Mouse (Mus musculus): Measurements from ENCODE around the gene Igsf21. TPM values are rescaled to one million over a fixed set of nuclear protein-coding genes. Genes with fewer than 3 reads are reported as not detected.

The Igsf21 gene
- polyA plus RNA-seq, 1 experiment from 2014 or later, result 0.68 TPM

DNA sequence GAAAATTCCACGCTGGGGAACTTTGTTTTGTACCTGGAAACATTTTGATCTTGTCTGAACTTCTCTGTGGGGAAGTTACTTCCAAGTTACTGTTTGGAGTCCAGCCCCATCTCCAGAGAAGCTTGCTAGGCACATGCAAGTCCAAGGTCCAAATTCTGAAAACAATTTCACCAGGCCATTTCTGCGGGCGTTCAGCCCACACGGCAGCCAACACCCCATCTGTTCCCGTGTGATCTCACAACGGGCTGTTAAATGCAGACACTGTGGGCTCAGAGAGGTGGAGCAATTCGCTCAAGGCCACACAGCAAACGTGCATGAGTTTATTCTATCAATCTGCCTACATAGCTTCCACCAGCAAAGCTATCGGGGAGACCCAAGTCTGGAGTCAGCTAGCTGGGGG, 21.4 kb downstream of the Igsf21 start:
- peaks cover 69% of the 10 kb centered on the region for H3K27me3 ChIP-seq (ENCODE audit: insufficient read depth, poor library complexity, severe bottlenecking)
- no peak overlapping the region for H3K4me3 ChIP-seq
- DNase-seq (ENCODE audit: low spot score), result no peak
- 0 out of 2 replicates have a peak, but pooled peaks cover 8% of the 10 kb centered on the region for H3K4me1 ChIP-seq
- 72% methylated on average over 9 of the region's 9 CpGs for WGBS
- H3K9me3 ChIP-seq, result no peaks in the 10 kb centered on the region
- H3K36me3 ChIP-seq, result no peaks in the 10 kb centered on the region
- no peak overlapping the region for H3K27ac ChIP-seq

DNA sequence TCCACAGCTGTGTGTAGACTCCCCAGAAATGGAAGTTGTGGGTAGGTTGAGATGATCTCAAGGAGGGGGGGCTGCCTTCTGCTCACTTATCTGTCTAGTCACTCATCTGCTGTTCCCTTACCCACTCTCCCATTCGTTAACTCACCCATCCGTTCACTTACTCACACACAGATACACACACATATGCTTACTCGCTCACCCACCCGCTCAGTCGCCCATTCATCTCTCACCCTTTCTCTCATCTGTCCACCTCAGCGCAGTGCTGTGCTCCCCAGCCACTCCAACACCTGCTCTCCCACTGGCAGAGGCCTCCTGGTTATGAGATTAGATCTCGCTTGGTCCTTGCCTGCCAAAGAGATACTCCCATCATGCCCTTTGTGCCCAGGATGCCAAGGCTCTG, 22.1 kb downstream of the Igsf21 start:
- 0 out of 2 replicates have a peak, but pooled peaks cover 8% of the 10 kb centered on the region for H3K4me1 ChIP-seq
- no peak overlapping the region for H3K4me3 ChIP-seq
- no peaks in the 10 kb centered on the region for H3K9me3 ChIP-seq
- no peaks in the 10 kb centered on the region for H3K36me3 ChIP-seq
- DNase-seq (ENCODE audit: low spot score), result no peak
- no peak overlapping the region for H3K27ac ChIP-seq
- peaks cover 75% of the 10 kb centered on the region for H3K27me3 ChIP-seq (ENCODE audit: insufficient read depth, poor library complexity, severe bottlenecking)
- WGBS, result 70% methylated on average over 7 of the region's 7 CpGs

DNA sequence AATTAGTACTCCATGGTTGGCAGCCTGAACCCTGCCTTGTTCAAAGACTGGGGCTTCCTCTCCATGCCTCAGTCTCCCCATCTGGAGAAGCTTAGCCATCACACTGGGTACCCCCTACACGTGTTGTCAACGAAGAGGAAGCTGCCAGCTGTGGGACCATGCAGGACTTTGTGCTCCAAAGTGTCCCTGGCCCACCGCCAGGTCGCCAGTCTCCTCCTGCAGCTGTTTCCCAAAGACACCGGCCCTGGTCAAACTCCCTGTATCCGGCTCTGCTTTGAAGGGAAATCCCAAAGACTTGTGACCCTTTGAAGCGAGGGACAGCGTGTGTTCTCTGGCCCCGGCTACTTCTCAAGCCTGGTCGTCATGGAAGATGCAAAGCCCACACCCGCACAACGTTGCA, 23.5 kb downstream of the Igsf21 start:
- 46% methylated on average over 12 of the region's 12 CpGs for WGBS
- Histone ChIP-seq H3K27me3 (ENCODE audit: insufficient read depth, poor library complexity, severe bottlenecking) (peaks cover 77% of the 10 kb centered on the region), H3K27ac (no peak overlapping the region), H3K9me3 (no peaks in the 10 kb centered on the region), H3K36me3 (no peaks in the 10 kb centered on the region), H3K4me1 (0 out of 2 replicates have a peak, but pooled peaks cover 8% of the 10 kb centered on the region), H3K4me3 (no peak overlapping the region)
- DNase-seq (ENCODE audit: low spot score), result no peak

DNA sequence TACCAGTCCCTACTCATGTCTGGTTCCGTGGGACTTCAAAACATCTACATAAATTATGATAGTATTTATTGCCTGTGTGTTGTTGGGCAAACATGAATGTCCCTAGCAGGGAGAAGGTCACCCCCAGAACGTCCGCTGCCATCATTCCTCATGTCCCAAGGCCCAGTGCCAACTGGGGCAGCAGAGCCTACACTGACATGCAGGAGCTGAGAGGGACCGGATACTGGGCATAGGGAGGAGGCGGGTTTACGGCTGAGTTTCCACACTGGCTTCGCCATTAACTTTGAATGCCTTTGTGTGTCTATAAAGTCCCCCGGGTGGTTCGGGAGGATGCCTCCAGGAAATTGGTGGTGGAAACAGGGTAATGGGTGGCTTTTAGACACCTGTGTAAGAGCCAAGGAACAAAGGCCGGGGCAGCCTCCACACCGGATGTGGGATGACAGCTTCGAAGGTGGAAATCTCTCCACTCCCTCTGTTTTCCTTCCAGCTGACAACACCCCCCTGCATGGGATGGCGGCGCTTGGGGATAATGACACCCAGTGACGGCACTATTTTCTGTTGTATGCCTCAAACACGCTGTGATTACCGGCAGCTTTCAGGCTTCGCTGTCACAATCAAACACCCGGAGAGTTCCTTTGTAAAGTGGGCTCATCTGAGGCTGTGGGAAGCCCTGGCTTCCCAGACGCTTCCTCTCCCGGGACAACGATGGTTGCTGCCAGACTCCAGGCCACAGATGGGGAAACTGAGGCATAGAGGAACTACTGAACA, 26.1 kb downstream of the Igsf21 start:
- no peak overlapping the region for H3K27ac ChIP-seq
- H3K9me3 ChIP-seq, result no peaks in the 10 kb centered on the region
- H3K4me3 ChIP-seq, result no peak overlapping the region
- peaks cover 72% of the 10 kb centered on the region for H3K27me3 ChIP-seq (ENCODE audit: insufficient read depth, poor library complexity, severe bottlenecking)
- DNase-seq (ENCODE audit: low spot score), result no peak
- 57% methylated on average over 22 of the region's 22 CpGs for WGBS
- H3K4me1 ChIP-seq, result 0 out of 2 replicates have a peak, but pooled peaks cover 8% of the 10 kb centered on the region
- H3K36me3 ChIP-seq, result no peaks in the 10 kb centered on the region

DNA sequence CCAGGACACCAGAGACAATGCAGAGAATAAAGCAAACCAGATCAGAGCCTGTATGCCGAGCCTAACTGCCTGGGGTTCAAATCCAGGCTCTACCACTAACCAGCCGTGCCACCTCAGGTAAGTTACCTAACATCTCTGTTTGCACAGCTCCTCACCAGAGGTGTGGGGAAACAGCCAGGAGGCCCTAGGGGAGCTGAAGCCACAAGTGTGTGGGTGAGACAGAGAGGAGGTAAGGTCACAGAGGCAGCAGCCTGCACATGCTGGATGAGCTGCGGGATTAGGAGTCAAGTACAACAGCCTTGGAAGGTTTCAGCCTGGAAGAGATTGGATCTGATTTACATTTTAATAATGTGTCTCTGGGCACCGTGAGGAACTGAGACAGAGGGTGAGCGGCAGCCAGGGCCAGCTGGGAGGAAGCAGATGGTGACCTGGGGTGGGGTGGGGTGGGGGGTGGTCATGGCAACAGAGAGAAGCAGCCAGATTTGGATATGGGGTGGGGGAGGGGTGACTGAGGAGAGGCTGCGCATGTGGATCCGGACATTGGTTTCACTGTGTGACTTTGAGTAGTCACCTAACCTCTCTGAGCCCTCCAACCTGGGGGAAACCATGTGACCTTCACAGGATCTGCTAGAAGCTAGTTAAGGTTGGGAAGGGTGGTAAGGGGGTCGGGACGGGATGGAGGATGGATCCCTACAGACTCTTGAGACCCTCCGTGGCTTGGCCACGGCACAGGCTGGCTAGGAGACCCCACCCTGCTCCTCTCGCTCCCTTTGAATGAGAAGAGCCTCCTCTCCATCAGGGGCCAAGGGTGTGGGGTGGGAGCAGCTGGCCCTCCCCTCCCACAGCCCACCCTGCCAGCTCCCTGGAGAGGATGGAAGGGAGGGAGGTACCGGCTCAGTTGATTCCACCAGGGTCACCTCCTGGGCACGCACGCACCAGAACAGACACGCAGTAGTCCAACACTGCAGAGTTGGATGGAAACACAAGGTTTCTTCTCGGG, 27.4 kb downstream of the Igsf21 start:
- DNase-seq (ENCODE audit: low spot score), result no peak
- WGBS, result 58% methylated on average over 17 of the region's 17 CpGs

DNA sequence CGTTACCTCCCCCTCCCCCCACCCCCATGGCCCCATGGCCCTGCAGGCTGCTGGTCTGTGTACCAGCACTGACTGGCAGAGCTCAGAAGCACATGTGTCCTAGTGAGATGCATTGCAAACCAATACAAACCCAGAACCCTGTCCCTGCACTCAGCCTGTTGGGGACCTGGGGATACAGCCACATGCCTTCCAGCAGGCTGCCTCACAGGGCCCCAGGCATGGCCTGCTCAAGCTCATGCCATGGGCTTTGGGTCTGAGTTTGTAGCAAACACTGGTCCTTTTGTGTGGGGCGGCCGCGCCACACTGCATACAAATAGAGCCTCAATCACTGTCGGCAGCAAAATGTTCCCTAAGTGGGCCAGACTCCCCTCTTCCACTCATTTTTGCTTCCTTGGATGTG, 28.2 kb downstream of the Igsf21 start:
- Histone ChIP-seq H3K9me3 (no peaks in the 10 kb centered on the region), H3K27ac (no peak overlapping the region), H3K4me3 (no peak overlapping the region), H3K36me3 (no peaks in the 10 kb centered on the region), H3K27me3 (ENCODE audit: insufficient read depth, poor library complexity, severe bottlenecking) (peaks cover 63% of the 10 kb centered on the region), H3K4me1 (peaks cover 8% of the 10 kb centered on the region; the same call in 1 of the 2 replicates)
- WGBS, result 77% methylated on average over 5 of the region's 5 CpGs
- no peak for DNase-seq (ENCODE audit: low spot score)

More for the DNA sequence above, 27.4 kb downstream of the Igsf21 start:
- H3K27ac ChIP-seq, result no peak overlapping the region
- H3K4me1 ChIP-seq, result peaks cover 8% of the 10 kb centered on the region; the same call in 1 of the 2 replicates
- H3K36me3 ChIP-seq, result no peaks in the 10 kb centered on the region
- peaks cover 69% of the 10 kb centered on the region for H3K27me3 ChIP-seq (ENCODE audit: insufficient read depth, poor library complexity, severe bottlenecking)
- no peaks in the 10 kb centered on the region for H3K9me3 ChIP-seq
- no peak overlapping the region for H3K4me3 ChIP-seq

DNA sequence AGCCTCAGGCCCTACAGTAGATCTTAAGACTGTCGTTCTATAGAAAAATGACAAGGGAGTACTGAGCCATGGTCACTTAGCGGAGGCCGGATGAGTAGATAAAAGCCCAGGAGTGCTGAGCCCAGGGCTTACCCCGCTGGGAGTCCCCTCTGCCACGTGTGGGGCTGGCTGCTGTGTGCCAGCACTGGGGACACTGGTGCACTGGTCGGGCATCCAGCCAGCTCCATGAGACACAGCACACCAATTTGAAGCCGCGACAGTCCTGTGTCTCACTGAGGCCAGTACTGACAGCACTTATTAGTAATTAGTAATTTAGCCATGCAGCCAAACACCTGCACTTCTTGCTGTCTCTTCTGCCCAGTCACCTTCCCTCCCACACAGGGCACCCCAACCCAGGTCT, 28.6 kb downstream of the Igsf21 start:
- no peak for DNase-seq (ENCODE audit: low spot score)
- H3K9me3 ChIP-seq, result no peaks in the 10 kb centered on the region
- H3K27ac ChIP-seq, result no peak overlapping the region
- no peaks in the 10 kb centered on the region for H3K36me3 ChIP-seq
- peaks cover 63% of the 10 kb centered on the region for H3K27me3 ChIP-seq (ENCODE audit: insufficient read depth, poor library complexity, severe bottlenecking)
- H3K4me3 ChIP-seq, result no peak overlapping the region
- 81% methylated on average over 8 of the region's 8 CpGs for WGBS
- H3K4me1 ChIP-seq, result peaks cover 8% of the 10 kb centered on the region; the same call in 1 of the 2 replicates

DNA sequence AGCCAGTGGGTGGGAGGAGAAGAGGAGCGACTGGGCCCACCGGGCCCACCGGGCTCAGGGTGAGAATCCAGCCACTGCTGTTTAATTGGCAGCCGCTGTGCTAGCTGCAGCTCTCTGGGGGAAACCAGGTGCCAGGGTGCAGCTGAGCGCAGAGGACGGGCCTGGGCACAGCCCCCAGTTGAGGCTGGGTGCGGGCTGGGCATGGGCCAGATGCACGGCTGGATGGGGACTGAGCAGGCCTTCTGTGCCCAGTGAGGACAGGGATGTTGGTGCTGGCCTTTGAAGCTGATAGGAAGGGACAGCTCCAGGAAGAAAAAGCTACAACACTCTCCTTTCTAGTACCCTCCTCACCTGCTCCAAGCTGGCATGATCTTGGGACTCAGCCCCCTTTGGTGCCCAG, 30.5 kb downstream of the Igsf21 start:
- H3K36me3 ChIP-seq, result no peaks in the 10 kb centered on the region
- no peaks in the 10 kb centered on the region for H3K9me3 ChIP-seq
- no peak overlapping the region for H3K4me3 ChIP-seq
- whole genome bisulfite sequencing, result 93% methylated on average over 8 of the region's 8 CpGs
- H3K27ac ChIP-seq, result no peak overlapping the region
- H3K27me3 ChIP-seq (ENCODE audit: insufficient read depth, poor library complexity, severe bottlenecking), result peaks cover 64% of the 10 kb centered on the region
- no peak for DNase-seq (ENCODE audit: low spot score)
- H3K4me1 ChIP-seq, result peaks cover 8% of the 10 kb centered on the region; the same call in 1 of the 2 replicates

DNA sequence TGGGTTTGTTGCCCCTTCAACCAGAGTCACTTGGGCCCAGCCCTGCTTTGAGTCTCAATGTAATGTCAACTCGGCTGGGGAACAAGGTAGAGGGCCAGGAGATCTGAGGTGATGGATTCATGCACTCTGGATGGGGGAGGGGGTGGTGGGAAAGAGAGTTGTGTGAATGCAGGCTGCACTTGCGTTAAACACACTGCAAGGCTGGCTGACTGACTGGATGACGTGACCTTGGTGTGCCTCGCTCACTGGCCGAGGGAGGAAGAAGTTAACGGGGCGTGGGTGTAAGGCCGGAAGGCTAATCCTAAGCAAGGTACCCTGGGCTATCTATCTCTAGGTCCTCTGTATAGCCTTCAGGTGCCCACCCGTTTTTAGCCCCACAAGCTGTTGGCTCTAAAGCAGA, 31.4 kb downstream of the Igsf21 start:
- H3K36me3 ChIP-seq, result no peaks in the 10 kb centered on the region
- 82% methylated on average over 9 of the region's 9 CpGs for WGBS
- no peaks in the 10 kb centered on the region for H3K9me3 ChIP-seq
- no peak overlapping the region for H3K4me3 ChIP-seq
- H3K4me1 ChIP-seq, result peaks cover 8% of the 10 kb centered on the region; the same call in 1 of the 2 replicates
- no peak for DNase-seq (ENCODE audit: low spot score)
- H3K27ac ChIP-seq, result no peak overlapping the region
- H3K27me3 ChIP-seq (ENCODE audit: insufficient read depth, poor library complexity, severe bottlenecking), result peaks cover 56% of the 10 kb centered on the region

DNA sequence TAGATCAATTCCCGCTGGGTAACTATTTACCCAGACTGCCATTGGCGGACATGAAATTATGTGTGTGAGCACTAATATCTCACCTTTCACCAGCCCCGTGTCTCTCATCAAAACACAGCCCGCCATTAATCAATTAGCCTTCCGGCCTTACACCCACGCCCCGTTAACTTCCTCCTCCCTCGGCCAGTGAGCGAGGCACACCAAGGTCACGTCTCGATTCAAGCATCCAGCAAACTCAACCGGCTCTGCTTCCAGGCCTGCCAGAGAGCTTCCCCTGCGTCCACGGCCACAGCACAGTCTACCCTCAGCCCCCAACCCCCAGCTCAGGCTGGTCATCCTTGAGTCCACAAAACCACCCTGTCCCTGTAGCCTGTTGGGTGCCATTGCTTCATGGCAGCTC, 32.2 kb downstream of the Igsf21 start:
- whole genome bisulfite sequencing, result 63% methylated on average over 14 of the region's 14 CpGs
- H3K4me3 ChIP-seq, result no peak overlapping the region
- H3K9me3 ChIP-seq, result no peaks in the 10 kb centered on the region
- H3K27me3 ChIP-seq (ENCODE audit: insufficient read depth, poor library complexity, severe bottlenecking), result peaks cover 52% of the 10 kb centered on the region
- no peak for DNase-seq (ENCODE audit: low spot score)
- H3K36me3 ChIP-seq, result no peaks in the 10 kb centered on the region
- peaks cover 8% of the 10 kb centered on the region; the same call in 1 of the 2 replicates for H3K4me1 ChIP-seq
- no peak overlapping the region for H3K27ac ChIP-seq

DNA sequence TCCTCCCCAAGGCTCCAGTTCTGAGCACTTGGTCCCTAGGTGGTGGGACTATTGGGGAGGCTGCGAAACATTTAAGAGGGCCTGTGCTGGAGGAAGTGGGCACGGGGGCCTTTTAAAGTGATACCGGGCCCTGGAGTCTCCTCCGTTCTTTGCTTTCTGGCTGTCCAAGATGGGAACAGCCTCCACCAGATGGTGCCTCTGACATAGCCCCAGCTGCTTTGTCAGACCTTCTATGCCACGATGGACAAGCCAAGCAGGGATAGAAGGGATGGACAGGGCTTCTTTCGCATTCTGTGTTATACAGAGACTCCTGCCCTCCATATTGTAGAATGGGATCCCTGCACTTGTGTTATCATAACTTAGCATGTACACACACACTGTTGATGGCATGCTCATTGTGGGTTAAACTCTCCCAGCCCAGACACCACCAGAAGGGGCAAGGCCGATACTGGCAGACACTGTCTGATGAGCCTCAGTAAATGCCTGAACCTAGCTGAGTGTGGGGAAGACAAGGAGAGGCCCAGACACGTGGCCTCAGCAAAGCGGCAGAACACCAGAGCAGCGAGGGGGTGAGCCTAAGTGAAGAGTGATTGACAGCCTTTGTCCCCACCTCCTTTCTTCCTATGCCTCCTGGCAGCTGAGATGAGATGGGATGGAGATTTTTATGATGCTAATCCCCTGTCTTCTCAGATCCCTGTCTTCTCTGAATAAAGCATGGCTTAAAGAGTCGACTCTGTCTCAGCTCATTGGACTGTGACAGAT, 36.3 kb downstream of the Igsf21 start:
- Histone ChIP-seq H3K27me3 (ENCODE audit: insufficient read depth, poor library complexity, severe bottlenecking) (peaks cover 29% of the 10 kb centered on the region), H3K36me3 (no peaks in the 10 kb centered on the region), H3K4me1 (peaks cover 14% of the 10 kb centered on the region), H3K4me3 (no peak overlapping the region), H3K9me3 (no peaks in the 10 kb centered on the region), H3K27ac (no peak overlapping the region)
- 68% methylated on average over 11 of the region's 11 CpGs for WGBS
- no peak for DNase-seq (ENCODE audit: low spot score)

DNA sequence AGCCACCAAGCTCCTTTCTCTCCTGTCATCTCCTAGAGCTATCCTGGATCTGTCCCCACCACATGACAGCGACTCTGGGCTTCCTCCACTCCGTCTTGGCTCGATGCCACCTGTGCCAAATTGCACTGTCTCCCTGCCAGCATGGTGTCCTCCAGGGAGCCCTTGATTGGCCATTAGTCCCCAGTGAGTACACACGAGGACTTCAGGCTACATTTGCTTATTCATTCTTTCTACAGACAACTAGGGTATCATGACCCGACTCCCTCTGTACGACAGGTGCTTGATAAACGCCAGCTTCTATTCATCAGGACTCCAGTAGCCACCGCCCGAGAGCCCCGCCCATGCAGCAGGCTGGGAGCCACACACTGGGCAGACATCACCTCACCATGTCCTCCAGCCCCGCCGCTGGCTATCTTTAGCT, 40.8 kb downstream of the Igsf21 start:
- 55% methylated on average over 12 of the region's 12 CpGs for WGBS
- Histone ChIP-seq H3K9me3 (no peaks in the 10 kb centered on the region), H3K36me3 (no peaks in the 10 kb centered on the region), H3K4me3 (no peak overlapping the region), H3K27ac (no peak overlapping the region), H3K27me3 (ENCODE audit: insufficient read depth, poor library complexity, severe bottlenecking) (peaks cover 24% of the 10 kb centered on the region), H3K4me1 (peaks cover 9% of the 10 kb centered on the region; the same call in 1 of the 2 replicates)
- DNase-seq (ENCODE audit: low spot score), result no peak

Measured in heart, embryonic 10.5 days (tissue).